Mouse (Mus musculus) layer of hippocampus, adult 11-12 months (tissue): ENCODE data around the gene Atp2b4.
A peak's percentile ranks its signal among the peaks of the same experiment; 100 is the strongest.

Experiments used
- DNase-seq: peaks from one replicate; pipeline ENCODE4 v3.0.0; 2022; ENCODE audit warnings: low spot score

The Atp2b4 gene

GRCm38 (mm10) chr1:133797979-133798820, 2.6 kb downstream of the Atp2b4 start:
- no peak for DNase-seq

- no peak for DNase-seq
These were observed 3.4 kb downstream of the Atp2b4 start for GRCm38 (mm10) chr1:133797327-133797978.

GRCm38 (mm10) chr1:133793646-133794045, 7.2 kb downstream of the Atp2b4 start:
- no peak for DNase-seq

- no peak for DNase-seq
These were observed 10.8 kb downstream of the Atp2b4 start for GRCm38 (mm10) chr1:133790011-133790410.

DNA sequence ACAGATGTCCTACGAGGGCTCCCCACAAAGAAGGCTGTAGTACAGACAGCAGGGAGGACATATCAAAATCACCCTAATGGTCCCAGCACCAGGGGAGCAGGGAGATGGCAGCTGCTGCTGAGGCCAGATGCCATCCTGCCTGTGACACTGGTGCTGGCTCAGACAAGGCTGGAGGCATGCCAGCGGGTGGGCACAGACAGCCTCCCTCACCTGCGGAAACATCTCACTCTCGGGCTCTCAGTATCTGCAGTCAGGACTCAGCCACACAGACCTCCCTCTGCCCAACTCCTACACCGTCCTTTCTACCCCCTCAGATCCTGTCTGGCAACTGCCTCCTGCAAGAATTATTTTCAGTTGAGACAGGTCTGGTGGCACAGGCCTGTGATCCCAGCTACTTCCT, 12.0 kb downstream of the Atp2b4 start:
- no peak for DNase-seq

DNA sequence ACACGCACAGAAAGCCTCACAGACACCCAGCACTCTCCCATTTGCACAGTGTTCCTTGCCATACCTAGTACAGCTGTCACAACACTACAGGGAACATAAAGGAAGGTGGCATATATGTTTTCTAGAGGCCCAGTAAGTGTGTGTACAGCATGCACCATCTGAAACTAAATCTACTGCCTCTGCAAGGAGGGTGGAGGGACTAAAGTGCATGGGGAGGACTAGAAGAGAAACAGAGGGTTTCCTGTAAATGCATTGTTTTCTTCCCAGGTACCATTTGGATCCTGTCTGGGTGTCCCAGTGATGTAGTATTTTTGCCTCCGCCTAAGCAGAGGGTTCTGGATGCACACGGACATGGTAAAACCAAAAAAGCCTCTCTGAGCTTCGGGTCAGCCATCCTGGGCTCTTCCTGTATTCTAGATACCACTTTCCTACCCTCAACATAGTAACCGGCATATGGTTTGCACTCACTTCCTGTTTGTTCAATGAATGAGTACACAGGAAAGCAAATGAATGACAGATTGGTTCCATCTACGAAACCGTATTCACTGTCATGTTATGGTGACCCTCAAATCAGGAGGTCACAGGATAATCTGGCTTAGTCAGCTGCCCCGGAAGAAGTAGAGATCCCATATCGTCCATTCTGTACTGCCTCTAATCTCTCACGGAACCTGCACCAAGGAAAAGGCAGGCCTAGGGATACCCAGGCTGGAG, 13.2 kb downstream of the Atp2b4 start:
- DNase-seq = no peak

DNA sequence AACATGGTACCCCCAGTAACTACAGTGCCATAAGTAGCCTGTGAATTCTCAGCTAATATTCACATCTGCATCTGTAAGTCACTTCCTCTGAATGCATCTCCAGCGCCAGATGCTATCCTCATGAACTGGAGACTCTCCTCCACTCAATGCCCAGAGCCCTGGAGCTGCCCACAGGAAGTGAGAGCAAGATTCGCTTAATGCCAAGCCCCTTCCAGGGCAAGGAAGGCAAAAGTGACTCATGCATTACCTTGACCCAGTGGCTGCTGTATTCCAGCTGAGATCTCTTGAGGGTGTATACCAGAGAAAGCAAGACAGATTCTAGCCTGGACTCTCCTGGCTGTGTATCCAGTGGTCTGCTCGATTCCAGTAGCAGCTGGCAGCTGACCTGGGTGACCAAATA, 16.2 kb downstream of the Atp2b4 start:
- DNase-seq = no peak

DNA sequence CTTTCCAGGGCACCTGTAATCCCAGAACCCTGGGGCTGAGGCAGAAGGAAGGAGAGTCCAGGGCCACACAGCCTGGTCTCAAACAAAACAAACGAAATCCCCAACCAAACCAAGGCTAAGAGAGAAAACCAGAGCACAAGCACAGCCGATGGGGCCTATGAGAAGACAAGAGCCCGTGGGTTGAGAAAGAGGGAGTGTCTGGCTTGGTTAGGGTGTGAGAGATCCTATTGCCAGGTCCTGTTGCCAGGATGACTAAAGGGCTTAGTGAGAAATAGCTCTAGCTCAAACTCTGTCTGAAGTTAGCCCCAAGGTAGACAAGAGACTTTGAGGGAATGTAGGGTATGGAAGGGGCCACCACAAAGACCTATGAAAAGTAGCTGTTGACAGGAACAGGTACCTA, 19.3 kb downstream of the Atp2b4 start:
- DNase-seq = no peak

GRCm38 (mm10) chr1:133779043-133779442, 21.8 kb downstream of the Atp2b4 start:
- no peak for DNase-seq

DNA sequence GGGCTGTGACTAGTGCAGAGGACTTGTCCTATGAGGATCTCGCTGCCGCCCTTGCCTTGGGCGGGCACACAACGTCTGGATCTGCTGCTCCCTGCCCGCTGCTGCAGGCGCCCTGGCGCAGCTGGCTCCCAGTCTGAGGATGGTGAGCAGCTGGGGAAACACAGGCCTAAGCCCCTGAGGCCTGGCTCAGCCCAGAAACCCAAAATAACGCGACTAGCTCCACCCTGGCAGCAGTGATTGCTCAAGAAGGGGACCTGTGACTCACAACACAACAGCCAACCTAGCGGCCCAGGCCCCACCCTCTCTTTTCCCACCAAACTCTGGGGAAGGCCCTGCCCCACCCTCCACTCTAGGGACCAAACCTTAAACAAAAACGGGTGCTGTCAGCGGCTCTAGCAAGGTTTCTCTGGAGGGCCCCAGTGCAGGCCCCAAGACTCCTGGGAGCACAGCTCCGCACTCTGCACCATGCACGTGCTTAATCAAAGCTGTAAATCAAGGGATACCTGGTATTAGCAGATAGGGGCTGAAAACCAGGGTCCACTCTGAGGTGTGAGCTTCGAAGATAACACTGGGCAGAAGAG, 23.1 kb downstream of the Atp2b4 start:
- DNase-seq = no peak

GRCm38 (mm10) chr1:133772553-133772952, 28.3 kb downstream of the Atp2b4 start:
- no peak for DNase-seq

GRCm38 (mm10) chr1:133771831-133772399, 28.9 kb downstream of the Atp2b4 start:
- no peak for DNase-seq

- DNase-seq = no peak
These were observed 32.8 kb downstream of the Atp2b4 start for GRCm38 (mm10) chr1:133767994-133768393.

- DNase-seq = no peak
These were observed 33.8 kb downstream of the Atp2b4 start for GRCm38 (mm10) chr1:133766901-133767529.

- DNase-seq = no peak
These were observed 35.5 kb downstream of the Atp2b4 start for GRCm38 (mm10) chr1:133765376-133765775.

- peak; percentile 53 for DNase-seq
These were observed 37.9 kb downstream of the Atp2b4 start for GRCm38 (mm10) chr1:133762946-133763422.

GRCm38 (mm10) chr1:133761278-133761677, 39.6 kb downstream of the Atp2b4 start:
- no peak for DNase-seq

- DNase-seq = no peak
These were observed 46.4 kb downstream of the Atp2b4 start for GRCm38 (mm10) chr1:133754317-133754868.

- no peak for DNase-seq
These were observed 47.5 kb downstream of the Atp2b4 start for GRCm38 (mm10) chr1:133753325-133753724.

DNA sequence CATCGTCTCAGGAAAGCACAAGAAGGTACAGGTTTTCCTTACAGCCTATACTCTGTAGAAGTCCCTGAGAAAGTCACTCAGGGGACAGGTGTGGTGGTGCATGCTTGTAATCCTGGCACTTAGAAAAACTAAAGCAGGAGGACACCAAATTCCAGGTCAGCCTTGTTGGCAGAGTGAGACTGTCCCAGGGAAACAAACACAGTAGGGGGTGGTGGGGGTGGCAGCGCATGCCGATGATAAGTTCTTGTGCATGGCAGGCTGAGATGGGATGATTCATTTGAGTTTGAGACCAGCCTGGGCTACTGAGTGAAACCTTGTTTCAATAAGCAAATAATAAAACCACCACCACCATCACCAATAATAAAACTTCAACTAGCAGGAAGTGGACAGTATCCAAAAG, 49.2 kb downstream of the Atp2b4 start:
- DNase-seq = no peak

GRCm38 (mm10) chr1:133749954-133750353, 50.9 kb downstream of the Atp2b4 start:
- DNase-seq = no peak
